Mouse (Mus musculus): Measurements from ENCODE around the gene Rexo2. TPM values are rescaled to one million over a fixed set of nuclear protein-coding genes. Genes with fewer than 3 reads are reported as not detected.

Gene Rexo2
- polyA plus RNA-seq, 1 experiment from 2014 or later, result 127 TPM

DNA sequence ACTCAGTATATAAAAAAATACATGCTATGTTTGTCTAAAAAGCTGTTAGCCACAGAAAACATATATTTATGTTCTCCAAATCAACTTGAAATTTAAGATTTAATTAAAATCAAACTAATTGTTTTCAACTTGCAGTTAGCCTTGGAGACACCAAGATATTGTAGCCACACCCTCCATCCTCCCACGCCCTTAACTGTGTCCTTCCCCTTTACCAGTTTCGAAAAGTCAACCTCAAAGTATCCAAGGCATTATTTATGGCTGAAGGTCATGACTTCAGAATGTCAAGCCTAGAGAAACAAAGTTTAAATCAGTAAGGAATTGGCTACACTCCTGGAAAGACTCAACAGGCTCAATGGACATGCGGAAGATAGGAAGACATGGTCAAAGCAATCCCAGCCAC lies 18.9 kb downstream of the Rexo2 start:
- Histone ChIP-seq H3K27me3 (ENCODE audit: poor library complexity, severe bottlenecking) (no peaks in the 10 kb centered on the region), H3K4me1 (no peaks in the 10 kb centered on the region), H3K9me3 (peaks cover 4% of the 10 kb centered on the region; the same call in 1 of the 2 replicates), H3K4me3 (no peak overlapping the region), H3K36me3 (replicated peaks) (peaks cover 10% of the 10 kb centered on the region), H3K27ac (no peak overlapping the region)
- 94% methylated on average over 3 of the region's 3 CpGs for WGBS
- DNase-seq (ENCODE audit: extremely low spot score, low spot score), result no peak

DNA sequence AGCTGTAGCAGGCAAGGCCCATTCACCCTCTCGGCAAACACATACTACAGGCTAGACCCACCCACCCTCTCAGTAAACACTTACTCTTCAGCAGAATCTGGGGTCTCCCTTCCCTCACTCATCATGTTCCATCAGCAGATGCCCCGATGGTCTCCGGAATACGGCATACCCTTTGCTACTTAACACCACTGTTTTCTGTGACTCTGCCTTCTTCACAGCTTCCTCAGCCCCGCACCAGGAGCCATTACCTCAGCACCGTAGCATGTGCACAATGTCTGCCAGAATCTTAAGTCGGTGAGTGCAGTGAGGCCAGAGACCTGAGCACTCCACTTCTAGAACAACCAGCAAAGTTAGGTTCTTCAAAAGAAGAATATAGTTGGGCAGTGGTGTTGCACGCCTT lies 19.7 kb downstream of the Rexo2 start:
- peaks cover 3% of the 10 kb centered on the region; the same call in 1 of the 2 replicates for H3K9me3 ChIP-seq
- peaks cover 7% of the 10 kb centered on the region for H3K36me3 ChIP-seq (replicated peaks)
- no peak for DNase-seq (ENCODE audit: extremely low spot score, low spot score)
- H3K27ac ChIP-seq, result no peak overlapping the region
- no peaks in the 10 kb centered on the region for H3K27me3 ChIP-seq (ENCODE audit: poor library complexity, severe bottlenecking)
- no peak overlapping the region for H3K4me3 ChIP-seq
- WGBS, result 93% methylated on average over 8 of the region's 8 CpGs
- H3K4me1 ChIP-seq, result no peaks in the 10 kb centered on the region

DNA sequence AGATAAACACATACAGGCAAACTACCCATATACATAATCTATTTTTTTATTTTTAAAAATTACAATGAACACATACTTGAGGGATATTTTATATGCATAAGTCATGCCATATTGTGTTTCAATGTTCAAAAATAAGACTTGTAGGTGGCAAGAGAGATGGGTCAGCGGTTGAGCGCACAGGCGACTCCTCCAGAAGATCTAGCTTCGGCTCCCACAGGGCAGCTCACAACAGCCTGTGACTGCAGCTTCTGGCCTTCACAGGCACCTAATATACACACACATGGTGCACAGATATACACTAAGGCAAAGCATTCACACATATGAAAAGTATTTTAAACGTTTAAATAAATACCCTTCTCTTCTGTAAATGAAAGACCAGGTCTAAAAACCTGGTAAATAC lies 21.0 kb downstream of the Rexo2 start:
- no peaks in the 10 kb centered on the region for H3K36me3 ChIP-seq (replicated peaks)
- 95% methylated on average over 5 of the region's 5 CpGs for WGBS
- H3K4me1 ChIP-seq, result no peaks in the 10 kb centered on the region
- H3K9me3 ChIP-seq, result no peaks in the 10 kb centered on the region
- H3K27me3 ChIP-seq (ENCODE audit: poor library complexity, severe bottlenecking), result no peaks in the 10 kb centered on the region
- H3K27ac ChIP-seq, result no peak overlapping the region
- no peak overlapping the region for H3K4me3 ChIP-seq
- DNase-seq (ENCODE audit: extremely low spot score, low spot score), result no peak

DNA sequence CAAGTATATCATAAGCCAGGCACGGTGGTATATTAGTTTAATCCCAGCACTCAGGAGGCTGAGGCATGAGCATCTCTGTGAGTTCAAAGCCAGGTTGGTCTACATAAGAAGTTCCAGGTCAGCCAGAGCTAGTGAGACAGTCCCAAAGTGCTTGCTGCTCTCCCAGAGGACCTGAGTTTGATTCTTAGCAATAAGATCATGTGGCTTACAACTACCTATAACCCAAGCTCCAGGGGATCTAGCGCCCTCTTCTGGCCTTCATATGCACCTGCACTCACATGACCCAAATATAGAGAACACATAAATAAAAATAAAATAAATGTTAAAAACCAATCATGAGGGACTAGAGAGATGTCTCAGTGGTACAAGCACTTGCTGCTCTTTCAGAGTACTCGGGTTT lies 21.5 kb downstream of the Rexo2 start:
- no peaks in the 10 kb centered on the region for H3K36me3 ChIP-seq (replicated peaks)
- no peaks in the 10 kb centered on the region for H3K4me1 ChIP-seq
- DNase-seq (ENCODE audit: extremely low spot score, low spot score), result no peak
- no peak overlapping the region for H3K27ac ChIP-seq
- no peak overlapping the region for H3K4me3 ChIP-seq
- no peaks in the 10 kb centered on the region for H3K27me3 ChIP-seq (ENCODE audit: poor library complexity, severe bottlenecking)
- no peaks in the 10 kb centered on the region for H3K9me3 ChIP-seq
- 67% methylated on average over 3 of the region's 3 CpGs for WGBS

DNA sequence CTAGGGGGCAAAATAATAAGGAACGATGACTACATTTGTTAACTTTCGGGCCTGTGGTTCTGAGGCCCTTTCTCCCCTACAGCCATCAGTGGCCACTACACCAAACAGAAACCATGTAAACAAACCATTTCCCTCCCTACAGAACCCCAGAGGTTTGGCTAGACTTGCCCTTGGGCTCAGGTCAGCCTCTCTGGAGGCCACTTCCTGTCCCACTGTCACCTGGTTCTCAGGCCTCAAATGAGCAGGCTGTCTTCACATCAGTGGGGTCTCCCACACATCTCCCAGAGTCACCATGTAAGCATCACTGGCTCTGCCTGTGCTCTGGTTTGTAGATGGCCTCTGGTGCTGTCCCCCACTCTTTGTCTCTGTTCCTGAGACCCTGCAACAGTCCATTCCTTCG lies 24.5 kb downstream of the Rexo2 start:
- Histone ChIP-seq H3K36me3 (replicated peaks) (no peaks in the 10 kb centered on the region), H3K4me3 (no peak overlapping the region), H3K27ac (no peak overlapping the region), H3K4me1 (no peaks in the 10 kb centered on the region), H3K27me3 (ENCODE audit: poor library complexity, severe bottlenecking) (no peaks in the 10 kb centered on the region), H3K9me3 (no peaks in the 10 kb centered on the region)
- DNase-seq (ENCODE audit: extremely low spot score, low spot score), result no peak
- 93% methylated on average over 3 of the region's 3 CpGs for WGBS

DNA sequence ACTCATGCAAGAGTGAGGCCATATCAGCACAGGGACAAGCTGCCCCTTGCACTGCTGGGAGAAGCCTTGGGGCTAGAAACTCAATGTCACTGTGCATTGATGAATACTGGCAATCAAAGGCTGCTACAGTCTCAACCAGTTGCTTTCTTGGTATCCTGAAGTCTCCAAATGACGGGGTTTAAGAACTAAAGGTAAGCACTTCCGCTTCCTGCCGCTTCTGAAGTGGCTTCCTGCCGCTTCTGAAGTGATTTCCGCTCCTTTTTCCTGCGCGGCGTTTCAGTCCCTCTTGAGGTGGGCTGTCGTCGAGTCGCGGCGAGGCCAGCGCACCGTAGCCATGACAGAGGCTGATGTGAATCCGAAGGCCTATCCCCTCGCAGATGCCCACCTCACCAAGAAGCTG lies 30.4 kb downstream of the Rexo2 start:
- H3K27ac ChIP-seq, result no peak overlapping the region
- no peaks in the 10 kb centered on the region for H3K36me3 ChIP-seq (replicated peaks)
- no peaks in the 10 kb centered on the region for H3K9me3 ChIP-seq
- 91% methylated on average over 17 of the region's 17 CpGs for WGBS
- no peaks in the 10 kb centered on the region for H3K4me1 ChIP-seq
- no peaks in the 10 kb centered on the region for H3K27me3 ChIP-seq (ENCODE audit: poor library complexity, severe bottlenecking)
- no peak overlapping the region for H3K4me3 ChIP-seq
- no peak for DNase-seq (ENCODE audit: extremely low spot score, low spot score)

DNA sequence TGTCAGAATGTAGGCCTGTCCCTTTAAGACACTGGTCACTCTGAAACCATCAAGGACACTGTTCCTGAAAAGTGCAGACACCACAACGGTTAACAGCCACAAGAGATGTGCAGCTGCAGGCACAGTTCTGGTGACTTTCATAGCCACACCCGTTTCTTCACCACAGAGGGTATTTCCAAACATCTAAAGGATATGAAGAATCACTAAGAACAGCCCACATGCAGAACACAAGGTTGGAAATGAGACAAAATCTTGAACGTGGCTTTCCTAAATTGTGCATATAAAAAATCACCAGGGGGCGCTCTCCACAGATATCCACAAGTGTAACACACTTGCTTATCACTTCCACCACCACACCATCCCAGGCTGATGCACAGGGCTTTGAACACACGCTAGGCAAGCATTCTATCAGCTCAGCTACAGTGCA lies 32.6 kb downstream of the Rexo2 start:
- 43% methylated on average over 5 of the region's 5 CpGs for WGBS
- Histone ChIP-seq H3K4me3 (no peak overlapping the region), H3K4me1 (no peaks in the 10 kb centered on the region), H3K9me3 (no peaks in the 10 kb centered on the region), H3K27me3 (ENCODE audit: poor library complexity, severe bottlenecking) (no peaks in the 10 kb centered on the region), H3K36me3 (replicated peaks) (no peaks in the 10 kb centered on the region), H3K27ac (no peak overlapping the region)
- no peak for DNase-seq (ENCODE audit: extremely low spot score, low spot score)

DNA sequence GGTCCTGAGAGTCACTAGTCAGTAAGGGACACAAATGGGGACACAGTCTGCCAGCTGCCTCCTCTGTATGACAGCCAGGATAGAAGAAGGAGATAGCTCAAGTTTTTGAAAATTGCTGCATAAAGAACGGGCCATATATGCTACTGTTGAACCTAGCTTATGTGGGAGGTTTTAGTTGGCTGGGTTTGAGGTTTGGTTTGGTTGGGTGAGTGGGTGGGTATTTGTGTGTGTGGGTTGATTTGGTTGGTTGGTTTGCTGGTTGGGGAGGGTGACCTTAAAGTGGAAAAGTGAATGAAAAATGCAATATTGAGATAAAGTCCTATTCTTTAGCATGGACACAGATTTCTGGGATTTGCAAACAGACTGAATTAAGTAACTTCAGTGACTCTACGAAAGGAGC lies 35.6 kb downstream of the Rexo2 start:
- Histone ChIP-seq H3K9me3 (no peaks in the 10 kb centered on the region), H3K27ac (no peak overlapping the region), H3K4me3 (no peak overlapping the region), H3K4me1 (no peaks in the 10 kb centered on the region), H3K36me3 (replicated peaks) (no peaks in the 10 kb centered on the region), H3K27me3 (ENCODE audit: poor library complexity, severe bottlenecking) (no peaks in the 10 kb centered on the region)
- WGBS, result 90% methylated on average over 2 of the region's 2 CpGs
- no peak for DNase-seq (ENCODE audit: extremely low spot score, low spot score)

DNA sequence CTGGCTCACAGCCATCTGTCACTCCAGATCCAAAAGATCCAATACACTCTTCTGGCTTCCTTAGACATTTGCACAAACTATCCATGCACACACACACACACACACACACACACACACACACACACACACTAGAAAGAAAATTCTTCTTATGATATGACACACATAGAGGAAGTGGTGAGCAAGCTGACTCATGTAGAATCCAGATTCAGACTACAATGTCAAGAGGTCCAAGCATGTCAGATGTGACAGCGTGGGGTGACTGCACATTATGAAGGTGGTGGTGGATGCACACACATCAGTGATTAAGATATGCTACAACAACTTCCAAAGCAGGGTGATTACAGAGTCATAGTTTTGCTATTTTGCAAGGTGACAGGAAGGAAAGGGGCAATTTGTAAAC lies 36.5 kb downstream of the Rexo2 start:
- Histone ChIP-seq H3K4me1 (no peaks in the 10 kb centered on the region), H3K27me3 (ENCODE audit: poor library complexity, severe bottlenecking) (no peaks in the 10 kb centered on the region), H3K36me3 (replicated peaks) (no peaks in the 10 kb centered on the region), H3K9me3 (no peaks in the 10 kb centered on the region), H3K4me3 (no peak overlapping the region), H3K27ac (no peak overlapping the region)
- DNase-seq (ENCODE audit: extremely low spot score, low spot score), result no peak
- WGBS, result 88% methylated on average over 1 of the region's 1 CpGs

DNA sequence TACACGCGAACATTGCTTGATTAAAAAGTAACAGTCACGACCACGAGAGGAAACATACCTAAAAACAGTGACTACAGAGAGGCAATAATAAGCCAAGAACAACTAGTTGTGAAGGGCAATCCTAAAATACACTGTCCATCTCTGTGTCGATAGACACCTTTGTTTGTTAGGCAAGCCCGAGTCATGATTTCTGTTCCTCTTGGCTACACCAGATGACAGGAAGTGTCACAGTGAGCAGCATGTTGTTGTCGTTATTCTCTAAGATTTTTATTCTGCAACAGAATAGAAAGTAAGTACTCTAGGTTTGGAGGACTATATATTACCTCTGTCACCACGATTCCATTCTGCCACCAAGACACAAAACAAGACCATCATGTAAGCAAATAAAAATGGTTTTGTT lies 48.0 kb downstream of the Rexo2 start:
- no peak for DNase-seq (ENCODE audit: extremely low spot score, low spot score)
- H3K4me1 ChIP-seq, result no peaks in the 10 kb centered on the region
- WGBS, result 85% methylated on average over 8 of the region's 8 CpGs
- no peaks in the 10 kb centered on the region for H3K36me3 ChIP-seq (replicated peaks)
- H3K27ac ChIP-seq, result no peak overlapping the region
- H3K27me3 ChIP-seq (ENCODE audit: poor library complexity, severe bottlenecking), result no peaks in the 10 kb centered on the region
- no peaks in the 10 kb centered on the region for H3K9me3 ChIP-seq
- no peak overlapping the region for H3K4me3 ChIP-seq

DNA sequence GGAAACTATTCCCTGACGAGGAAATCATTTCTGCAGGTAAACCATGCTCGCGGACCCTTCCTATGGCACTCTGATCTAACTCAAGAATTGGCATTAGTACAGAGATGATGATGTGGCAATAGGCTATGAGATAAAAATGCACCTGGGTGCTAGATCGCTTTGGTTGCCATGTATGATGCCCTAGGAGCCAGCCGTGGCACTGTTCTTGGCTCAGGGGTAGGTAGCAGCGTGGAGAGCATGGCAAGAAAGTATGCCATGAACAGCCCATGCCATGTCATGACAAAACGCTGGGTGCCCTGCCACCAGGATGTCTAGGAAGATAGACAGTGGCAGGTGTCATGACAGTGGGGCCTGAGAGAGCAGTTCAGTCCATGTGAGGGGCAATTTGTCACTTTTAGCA lies 53.2 kb downstream of the Rexo2 start:
- no peaks in the 10 kb centered on the region for H3K9me3 ChIP-seq
- no peaks in the 10 kb centered on the region for H3K4me1 ChIP-seq
- no peak overlapping the region for H3K4me3 ChIP-seq
- H3K27ac ChIP-seq, result no peak overlapping the region
- WGBS, result 90% methylated on average over 7 of the region's 7 CpGs
- H3K36me3 ChIP-seq (replicated peaks), result no peaks in the 10 kb centered on the region
- DNase-seq (ENCODE audit: extremely low spot score, low spot score), result no peak
- no peaks in the 10 kb centered on the region for H3K27me3 ChIP-seq (ENCODE audit: poor library complexity, severe bottlenecking)

DNA sequence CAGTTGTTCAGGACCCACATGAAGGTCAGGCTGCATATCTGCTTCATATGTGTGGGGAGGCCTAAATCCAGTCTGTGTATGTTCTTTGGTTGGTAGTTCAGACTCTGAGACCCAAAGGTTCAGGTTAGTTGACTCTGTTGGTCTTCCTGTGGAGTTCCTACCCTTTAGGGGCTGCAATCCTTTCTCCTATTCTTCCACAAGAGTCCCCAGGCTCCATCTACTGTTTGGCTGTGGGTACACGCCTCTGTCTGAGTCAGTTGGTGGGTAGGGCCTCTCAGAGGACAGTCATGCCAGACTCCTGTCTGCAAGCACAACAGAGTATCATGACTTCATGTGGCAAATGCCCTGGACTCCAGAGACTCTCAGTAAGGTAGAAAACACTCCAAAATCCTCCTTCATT lies 57.2 kb downstream of the Rexo2 start:
- WGBS, result 46% methylated on average over 1 of the region's 1 CpGs

DNA sequence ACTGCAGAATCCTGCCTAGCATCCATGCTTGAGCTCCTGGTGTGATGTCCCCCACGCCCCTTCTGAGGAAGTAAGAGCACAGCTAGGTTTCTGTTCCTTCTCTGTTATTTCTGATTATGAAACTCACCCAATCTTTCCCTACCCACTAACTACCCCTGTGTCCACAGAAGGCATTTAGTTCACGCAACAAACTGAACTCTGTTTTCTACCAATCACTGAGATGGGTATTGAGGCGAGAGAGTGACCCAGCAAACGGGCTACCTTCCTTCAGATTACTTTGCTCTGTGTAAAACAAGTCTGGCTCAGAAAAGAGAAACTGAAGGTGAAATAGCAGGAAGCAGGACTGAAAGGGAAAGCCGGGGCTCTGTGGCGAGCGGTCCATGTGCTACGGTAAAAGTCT lies 58.0 kb downstream of the Rexo2 start:
- H3K27me3 ChIP-seq (ENCODE audit: poor library complexity, severe bottlenecking), result no peaks in the 10 kb centered on the region
- H3K4me1 ChIP-seq, result no peaks in the 10 kb centered on the region
- H3K27ac ChIP-seq, result no peak overlapping the region
- WGBS, result 87% methylated on average over 8 of the region's 8 CpGs
- H3K4me3 ChIP-seq, result no peak overlapping the region
- no peaks in the 10 kb centered on the region for H3K36me3 ChIP-seq (replicated peaks)
- DNase-seq (ENCODE audit: extremely low spot score, low spot score), result no peak
- H3K9me3 ChIP-seq, result no peaks in the 10 kb centered on the region

More for the DNA sequence above, 57.2 kb downstream of the Rexo2 start:
- no peak for DNase-seq (ENCODE audit: extremely low spot score, low spot score)
- no peaks in the 10 kb centered on the region for H3K27me3 ChIP-seq (ENCODE audit: poor library complexity, severe bottlenecking)
- H3K27ac ChIP-seq, result no peak overlapping the region
- H3K4me3 ChIP-seq, result no peak overlapping the region
- no peaks in the 10 kb centered on the region for H3K9me3 ChIP-seq
- no peaks in the 10 kb centered on the region for H3K4me1 ChIP-seq
- no peaks in the 10 kb centered on the region for H3K36me3 ChIP-seq (replicated peaks)

DNA sequence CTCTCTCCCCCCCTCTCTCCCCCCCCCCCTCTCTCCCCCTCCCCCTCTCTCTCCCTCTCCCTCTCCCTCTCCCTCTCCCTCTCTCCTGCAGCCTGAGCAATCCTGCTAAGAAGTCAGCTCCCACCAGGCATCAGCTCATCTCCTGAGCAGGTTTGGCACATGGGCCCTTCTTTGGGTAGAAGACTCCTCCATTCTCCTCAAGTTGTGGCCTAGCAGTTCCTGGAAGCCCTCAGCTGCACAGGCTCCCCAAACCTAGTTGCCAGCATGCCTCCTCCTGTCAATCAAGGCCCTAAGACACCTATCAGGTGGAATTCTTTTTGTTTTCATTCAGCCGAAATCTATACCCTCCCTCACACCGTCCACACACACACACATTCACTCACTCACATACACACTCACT lies 58.9 kb downstream of the Rexo2 start:
- Histone ChIP-seq H3K4me1 (no peaks in the 10 kb centered on the region), H3K4me3 (no peak overlapping the region), H3K36me3 (replicated peaks) (no peaks in the 10 kb centered on the region), H3K27me3 (ENCODE audit: poor library complexity, severe bottlenecking) (no peaks in the 10 kb centered on the region), H3K9me3 (no peaks in the 10 kb centered on the region), H3K27ac (no peak overlapping the region)
- 83% methylated on average over 2 of the region's 2 CpGs for WGBS
- DNase-seq (ENCODE audit: extremely low spot score, low spot score), result no peak

Data from forebrain, embryonic 10.5 days (tissue).